Mouse (Mus musculus): Measurements from ENCODE around the gene Akirin2.

DNA sequence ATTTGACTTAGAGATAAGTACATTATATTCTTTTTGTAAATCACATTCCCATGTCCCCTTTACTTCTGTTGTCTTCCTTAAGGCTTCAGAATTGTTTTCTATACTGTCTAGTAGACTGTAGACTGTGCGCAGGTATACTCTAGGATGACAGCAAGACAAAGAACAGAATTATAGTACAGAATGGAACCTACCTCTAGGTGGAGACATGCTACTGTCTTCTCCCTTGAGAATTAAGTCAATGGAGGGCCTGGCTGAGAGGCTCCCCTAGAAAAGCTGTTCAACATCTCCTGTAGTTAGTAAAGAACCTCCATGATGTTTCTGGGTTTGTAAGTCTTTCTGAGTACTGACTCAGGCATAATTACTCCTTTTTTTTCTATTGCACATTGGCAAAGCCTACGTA lies 26.3 kb downstream of the Akirin2 start:
- TF ChIP-seq CTCF (conservative IDR thresholded peaks at IDR 0.05; ENCODE audit: low read length) = no peak
- no peak for TF ChIP-seq NANOG (IDR thresholded peaks at IDR 0.05; ENCODE audit: borderline replicate concordance, low read length)
- no peak for TF ChIP-seq POU5F1 (IDR thresholded peaks at IDR 0.05; ENCODE audit: borderline replicate concordance, low read length)
